Mouse (Mus musculus) hindbrain, embryonic 12.5 days (tissue): ENCODE data around the gene 2810021J22Rik. TPM values are rescaled to one million over a fixed set of nuclear protein-coding genes. Genes with fewer than 3 reads are reported as not detected.

Experiments
- ATAC-seq: fragments of 200-750 bp; cut with Nextera tagmentation; 2 replicates; pipeline ENCODE4 v1.8.0; 2017; ENCODE audit warnings: moderate TSS enrichment; ENCODE audit not compliant: low FRiP score
- H3K27ac ChIP-seq: fragments of 300-500 bp; sonication (generic); 2 replicates; pipeline ENCODE4 v1.5.1; 2016; ENCODE audit warnings: mild to moderate bottlenecking
- H3K27me3 ChIP-seq: fragments of 300-500 bp; sonication (generic); 2 replicates; pipeline ENCODE4 v1.6.1; 2016; ENCODE audit warnings: mild to moderate bottlenecking
- H3K36me3 ChIP-seq: fragments of 300-500 bp; sonication (generic); 2 replicates; pipeline ENCODE4 v1.6.1; 2016; ENCODE audit warnings: mild to moderate bottlenecking
- H3K4me1 ChIP-seq: fragments of 300-500 bp; sonication (generic); 2 replicates; pipeline ENCODE4 v1.6.1; 2016
- H3K4me2 ChIP-seq: fragments of 300-500 bp; sonication (generic); replicated peaks from 2 replicates; pipeline ENCODE4 v1.6.1; 2016; ENCODE audit warnings: mild to moderate bottlenecking
- H3K4me3 ChIP-seq: fragments of 300-500 bp; sonication (generic); 2 replicates; pipeline ENCODE4 v1.5.1; 2016; ENCODE audit warnings: mild to moderate bottlenecking
- H3K9ac ChIP-seq: fragments of 300-500 bp; sonication (generic); 2 replicates; pipeline ENCODE4 v1.6.1; 2016; ENCODE audit warnings: mild to moderate bottlenecking, moderate library complexity
- H3K9me3 ChIP-seq: fragments of 300-500 bp; sonication (generic); replicated peaks from 2 replicates; pipeline ENCODE4 v1.6.1; 2016; ENCODE audit warnings: mild to moderate bottlenecking
- WGBS: fragments of 180-500 bp; shearing (Covaris S2); methylation state at CpG from one replicate; pipeline ENCODE4 v1.1.7; 2016; 5-methylcytosine and 5-hydroxymethylcytosine counted together
- polyA plus RNA-seq: library from polyadenylated mRNA; unstranded; fragments of >200 nt; fragmentation: Nextera tagmentation; extraction: Ambion mirVana; gene quantifications from 2 replicates; pipeline ENCODE4 v1.2.1, GENCODE M21; 2016

2810021J22Rik gene
- polyA plus RNA-seq, 1 experiment from 2014 or later = 10.2 TPM

DNA sequence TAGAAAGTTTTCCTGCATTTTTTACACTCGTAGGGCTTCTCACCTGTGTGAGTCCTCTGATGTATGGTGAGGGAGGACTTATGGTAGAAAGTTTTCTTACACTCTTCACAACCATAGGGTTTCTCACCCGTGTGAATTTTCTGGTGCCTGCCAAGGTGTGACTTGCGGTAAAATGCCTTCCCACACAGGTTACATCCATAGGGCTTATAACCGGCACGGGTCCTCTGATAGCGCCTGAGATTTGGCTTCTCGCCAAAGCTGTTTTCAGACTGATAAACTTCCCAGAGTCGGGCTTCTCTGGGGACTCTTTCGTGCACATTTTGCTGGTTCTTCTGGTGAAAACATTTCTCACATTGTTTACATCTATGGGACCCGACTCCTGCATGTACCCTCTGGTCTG lies 23.5 kb downstream of the 2810021J22Rik start:
- WGBS = 95% methylated on average over 10 of the region's 10 CpGs
- ATAC-seq = no peak
- Histone ChIP-seq H3K36me3 (peaks cover 46% of the 10 kb centered on the region), H3K9ac (no peak overlapping the region), H3K27ac (no peak overlapping the region), H3K27me3 (no peaks in the 10 kb centered on the region), H3K4me1 (no peaks in the 10 kb centered on the region), H3K4me3 (no peak overlapping the region), H3K4me2 (no peak overlapping the region), H3K9me3 (no peaks in the 10 kb centered on the region)

DNA sequence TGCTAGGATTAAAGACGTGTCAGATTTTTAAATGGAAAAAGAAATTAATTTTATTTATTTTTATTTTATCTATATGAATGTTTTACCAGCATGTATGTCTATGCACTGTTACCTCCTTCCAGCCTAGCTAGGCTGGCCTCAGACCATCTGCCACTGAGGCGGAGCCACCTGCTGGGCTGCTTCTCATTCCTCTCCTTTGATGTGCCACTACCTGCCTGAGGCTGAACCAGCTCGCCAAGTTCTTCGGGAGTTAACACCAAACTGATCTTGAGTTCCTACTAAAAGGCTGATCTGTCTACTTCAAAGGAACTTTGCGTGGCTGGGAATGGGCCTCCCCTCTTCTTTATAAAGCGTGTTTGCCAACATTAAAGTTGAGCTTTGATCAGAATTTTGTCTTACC lies 27.4 kb downstream of the 2810021J22Rik start:
- 75% methylated on average over 6 of the region's 6 CpGs for WGBS
- Histone ChIP-seq H3K36me3 (peaks cover 68% of the 10 kb centered on the region), H3K9me3 (no peaks in the 10 kb centered on the region), H3K4me2 (no peak overlapping the region), H3K27ac (no peak overlapping the region), H3K4me1 (no peaks in the 10 kb centered on the region), H3K4me3 (no peak overlapping the region), H3K9ac (no peak overlapping the region), H3K27me3 (no peaks in the 10 kb centered on the region)
- no peak for ATAC-seq

DNA sequence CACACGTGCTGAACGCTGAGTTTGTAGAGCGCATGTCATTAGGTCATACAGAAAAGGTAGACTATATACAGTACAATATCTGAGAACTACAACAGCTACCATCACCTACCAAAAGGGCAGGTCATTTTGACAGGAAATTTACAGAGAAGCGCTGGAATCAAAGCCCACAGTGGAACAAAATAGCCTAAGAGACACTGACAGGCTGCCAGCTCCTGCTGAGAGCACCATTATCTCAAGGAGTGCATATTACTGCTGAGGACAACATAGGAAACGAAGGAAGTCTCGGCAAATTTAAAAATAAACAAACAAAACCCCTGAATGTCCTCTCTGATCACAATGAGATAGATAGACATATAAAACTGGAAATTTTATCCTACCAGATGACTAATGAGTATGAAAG lies 30.5 kb downstream of the 2810021J22Rik start:
- 89% methylated on average over 6 of the region's 6 CpGs for WGBS
- Histone ChIP-seq H3K4me3 (no peak overlapping the region), H3K9ac (no peak overlapping the region), H3K27me3 (no peaks in the 10 kb centered on the region), H3K27ac (no peak overlapping the region), H3K4me2 (no peak overlapping the region), H3K36me3 (peaks cover 57% of the 10 kb centered on the region), H3K4me1 (no peaks in the 10 kb centered on the region; the same call in 1 of the 2 replicates), H3K9me3 (no peaks in the 10 kb centered on the region)
- ATAC-seq = no peak

DNA sequence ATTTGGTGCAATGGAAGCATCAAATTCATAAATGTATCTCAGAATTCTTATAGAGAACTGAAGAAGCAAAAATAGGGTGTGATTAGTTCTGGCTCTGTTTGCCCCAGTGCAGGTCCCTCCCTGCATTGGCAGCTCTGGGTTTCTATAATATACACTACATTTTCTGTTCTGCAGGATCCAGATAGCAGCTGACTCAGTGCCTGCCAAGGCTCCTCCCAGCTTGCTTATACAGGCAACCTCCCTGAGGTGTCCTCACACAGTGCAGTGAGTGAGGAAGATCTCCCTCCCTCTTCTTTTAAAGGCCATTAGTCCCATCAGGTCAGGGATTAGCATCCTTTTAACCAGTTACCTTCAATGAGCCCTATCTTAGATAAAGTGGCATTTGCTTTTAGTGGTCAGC lies 34.1 kb downstream of the 2810021J22Rik start:
- no peak for ATAC-seq
- Histone ChIP-seq H3K27ac (no peak overlapping the region), H3K4me1 (peaks cover 8% of the 10 kb centered on the region), H3K4me3 (no peak overlapping the region), H3K4me2 (no peak overlapping the region), H3K9me3 (no peaks in the 10 kb centered on the region), H3K36me3 (peaks cover 35% of the 10 kb centered on the region), H3K27me3 (no peaks in the 10 kb centered on the region), H3K9ac (no peak overlapping the region)

DNA sequence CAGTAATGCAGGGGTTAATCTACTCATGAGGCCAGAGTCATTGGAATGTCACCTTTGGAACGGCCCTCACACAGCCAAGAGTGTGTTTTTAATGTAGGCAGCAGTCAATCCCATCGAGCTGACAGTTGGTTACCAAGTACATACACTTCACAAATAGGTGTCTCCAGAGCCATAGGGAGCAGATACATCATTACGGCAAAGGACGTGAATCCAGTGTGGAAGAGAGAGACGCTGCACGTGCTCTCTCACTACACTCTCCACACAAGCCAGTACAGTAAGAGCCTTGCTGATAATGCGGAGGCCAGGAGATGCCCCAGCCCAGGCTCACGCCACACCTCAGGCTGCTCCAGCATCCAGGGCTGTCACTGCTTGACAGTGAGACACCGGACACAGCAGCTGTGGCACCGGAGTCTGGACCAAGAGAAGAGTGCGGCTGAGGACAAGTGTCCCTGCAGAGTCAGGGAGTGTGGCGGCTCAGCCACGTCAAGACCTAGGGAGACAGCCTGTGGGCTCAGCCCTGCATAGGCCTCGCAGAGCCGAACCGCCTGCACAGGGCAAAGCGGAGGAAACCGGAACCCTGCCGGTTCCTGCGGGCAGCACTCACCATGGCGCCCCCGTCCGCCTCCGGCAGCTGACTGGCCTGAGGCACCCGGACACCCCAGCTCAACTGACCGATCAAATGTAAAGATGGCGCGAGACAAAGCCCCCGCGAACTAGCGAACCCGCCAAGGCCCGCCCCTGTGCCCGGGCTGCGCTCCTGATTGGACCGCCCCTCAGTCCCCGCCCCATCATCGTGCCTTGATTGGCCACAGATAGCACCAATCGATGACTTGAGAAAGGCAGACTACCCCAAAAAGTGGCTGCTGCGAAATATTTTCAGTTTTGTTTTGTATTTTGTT lies 36.7 kb downstream of the 2810021J22Rik start, which contains the start of gene Zfp39:
Zfp39 (minus strand) TSS at position 715 of the 899 bp plus-strand sequence.
- Histone ChIP-seq H3K9me3 (no peaks in the 10 kb centered on the region), H3K4me1 (peaks cover 8% of the 10 kb centered on the region), H3K4me2 (peak within 1 kb of the TSS; percentile 68), H3K4me3 (peak within 1 kb of the TSS; percentile 60), H3K36me3 (peaks cover 18% of the 10 kb centered on the region), H3K27ac (peak within 1 kb of the TSS; percentile 79), H3K9ac (peak within 1 kb of the TSS; percentile 72), H3K27me3 (no peaks in the 10 kb centered on the region)
- WGBS = under 1% methylated on average over 40 of the region's 40 CpGs
- ATAC-seq = peak; percentile 98

DNA sequence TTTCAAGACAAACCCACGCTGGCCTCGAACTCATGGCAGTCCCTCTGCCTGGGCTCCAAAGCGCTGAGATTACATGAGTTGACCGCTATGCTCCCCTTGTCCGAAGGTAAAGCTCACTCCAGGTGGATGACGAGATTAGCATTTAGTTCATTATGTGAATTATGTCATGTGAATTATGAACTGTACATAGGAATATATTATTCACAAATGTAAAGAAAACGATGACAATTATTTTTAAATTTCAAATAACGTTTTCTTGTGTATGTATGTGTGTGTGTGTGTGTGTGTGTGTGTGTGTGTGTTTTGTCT lies 37.3 kb downstream of the 2810021J22Rik start:
- no peak overlapping the region for H3K27ac ChIP-seq
- peak; percentile 46 for ATAC-seq
- peaks cover 16% of the 10 kb centered on the region for H3K36me3 ChIP-seq
- WGBS = 5% methylated on average over 8 of the region's 8 CpGs
- peaks cover 8% of the 10 kb centered on the region for H3K4me1 ChIP-seq
- no peak overlapping the region for H3K9ac ChIP-seq
- H3K4me3 ChIP-seq = peak overlapping the region; percentile 60
- no peaks in the 10 kb centered on the region for H3K9me3 ChIP-seq
- no peaks in the 10 kb centered on the region for H3K27me3 ChIP-seq
- H3K4me2 ChIP-seq = peak overlapping the region; percentile 68

DNA sequence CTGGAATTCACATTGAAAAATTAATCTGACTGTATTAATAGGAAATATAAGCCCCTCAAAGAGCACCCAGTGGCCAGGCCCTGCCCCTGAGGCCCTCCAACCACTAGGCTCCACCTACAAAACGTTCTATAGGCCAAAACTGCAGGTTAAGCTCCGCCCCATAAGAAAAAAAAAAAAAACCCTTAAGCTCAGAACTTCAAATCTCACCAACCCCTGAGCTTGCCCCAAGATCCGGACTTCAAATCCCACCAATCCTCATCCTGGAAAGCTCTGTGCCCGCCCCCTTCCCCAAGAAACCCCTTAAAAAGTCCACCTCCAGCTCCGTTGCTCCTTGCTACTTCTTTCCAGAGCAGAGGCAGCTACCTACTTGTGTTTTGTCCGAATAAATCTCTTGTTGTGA lies 37.8 kb downstream of the 2810021J22Rik start:
- H3K9me3 ChIP-seq = no peaks in the 10 kb centered on the region
- H3K4me1 ChIP-seq = peaks cover 8% of the 10 kb centered on the region
- no peak for ATAC-seq
- no peaks in the 10 kb centered on the region for H3K27me3 ChIP-seq
- no peak overlapping the region for H3K9ac ChIP-seq
- no peak overlapping the region for H3K27ac ChIP-seq
- peaks cover 16% of the 10 kb centered on the region for H3K36me3 ChIP-seq
- no peak overlapping the region for H3K4me2 ChIP-seq
- 33% methylated on average over 6 of the region's 6 CpGs for WGBS
- no peak overlapping the region for H3K4me3 ChIP-seq

DNA sequence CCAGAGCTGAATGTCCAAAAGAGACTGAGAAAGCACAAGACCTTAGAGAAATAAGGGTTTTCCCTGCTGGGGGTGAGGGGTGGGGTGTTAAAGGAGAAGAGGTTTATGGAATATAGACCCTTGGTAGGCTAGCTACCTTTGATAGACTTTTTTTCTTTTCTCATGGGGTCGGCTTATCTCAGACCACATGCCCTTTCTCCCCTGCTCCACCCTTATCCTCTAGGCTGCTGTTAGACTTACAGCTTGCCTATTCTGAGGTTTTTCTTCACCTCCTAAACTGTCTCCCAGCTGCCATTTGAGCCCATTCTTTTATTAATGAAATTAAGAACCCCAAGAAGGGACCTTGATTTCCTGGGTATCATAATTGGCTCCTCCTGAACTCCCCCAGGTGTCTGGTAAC lies 46.8 kb downstream of the 2810021J22Rik start:
- no peak overlapping the region for H3K9ac ChIP-seq
- H3K36me3 ChIP-seq = no peaks in the 10 kb centered on the region
- WGBS = 100% methylated on average over 1 of the region's 1 CpGs
- peaks cover 4% of the 10 kb centered on the region; the same call in 1 of the 2 replicates for H3K4me1 ChIP-seq
- no peak for ATAC-seq
- H3K4me2 ChIP-seq = no peak overlapping the region
- no peak overlapping the region for H3K4me3 ChIP-seq
- H3K27me3 ChIP-seq = no peaks in the 10 kb centered on the region
- H3K27ac ChIP-seq = no peak overlapping the region
- no peaks in the 10 kb centered on the region for H3K9me3 ChIP-seq

DNA sequence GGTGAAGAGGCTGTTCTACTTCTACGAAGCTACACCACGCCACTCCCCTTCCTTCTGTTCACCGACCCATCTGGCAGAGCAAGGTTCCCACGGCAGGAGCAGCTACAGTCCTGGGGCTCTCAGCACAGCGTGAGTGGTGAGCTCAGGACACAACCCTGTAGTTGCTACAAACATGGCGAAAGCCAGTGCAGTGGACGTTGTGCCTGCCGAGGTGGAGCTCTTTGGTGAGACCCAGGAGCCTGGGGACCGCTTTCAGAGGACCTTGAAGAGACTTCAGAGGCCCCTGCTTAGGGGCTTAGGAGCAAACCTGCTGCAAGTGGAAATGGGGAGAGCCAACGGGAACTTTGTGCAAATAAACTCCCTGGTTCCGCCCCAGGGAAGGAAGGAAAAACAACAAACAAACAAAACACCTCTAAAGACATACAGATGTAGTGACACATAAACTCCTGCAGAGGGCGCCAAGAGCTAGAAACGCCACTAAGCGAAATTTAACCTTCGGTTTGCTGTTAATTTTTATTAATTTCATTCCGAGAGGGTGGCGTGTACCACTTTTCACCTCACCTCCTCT lies 47.5 kb downstream of the 2810021J22Rik start:
- H3K9ac ChIP-seq = peak overlapping the region; percentile 33
- H3K9me3 ChIP-seq = no peaks in the 10 kb centered on the region
- 17% methylated on average over 17 of the region's 17 CpGs for whole genome bisulfite sequencing
- no peaks in the 10 kb centered on the region for H3K36me3 ChIP-seq
- peak overlapping the region; percentile 18 for H3K4me3 ChIP-seq
- 0 out of 2 replicates have a peak, but pooled peaks have one; percentile 35 for ATAC-seq
- H3K4me2 ChIP-seq = peak overlapping the region; percentile 47
- H3K27me3 ChIP-seq = no peaks in the 10 kb centered on the region
- no peak overlapping the region for H3K27ac ChIP-seq
- peaks cover 4% of the 10 kb centered on the region; the same call in 1 of the 2 replicates for H3K4me1 ChIP-seq

DNA sequence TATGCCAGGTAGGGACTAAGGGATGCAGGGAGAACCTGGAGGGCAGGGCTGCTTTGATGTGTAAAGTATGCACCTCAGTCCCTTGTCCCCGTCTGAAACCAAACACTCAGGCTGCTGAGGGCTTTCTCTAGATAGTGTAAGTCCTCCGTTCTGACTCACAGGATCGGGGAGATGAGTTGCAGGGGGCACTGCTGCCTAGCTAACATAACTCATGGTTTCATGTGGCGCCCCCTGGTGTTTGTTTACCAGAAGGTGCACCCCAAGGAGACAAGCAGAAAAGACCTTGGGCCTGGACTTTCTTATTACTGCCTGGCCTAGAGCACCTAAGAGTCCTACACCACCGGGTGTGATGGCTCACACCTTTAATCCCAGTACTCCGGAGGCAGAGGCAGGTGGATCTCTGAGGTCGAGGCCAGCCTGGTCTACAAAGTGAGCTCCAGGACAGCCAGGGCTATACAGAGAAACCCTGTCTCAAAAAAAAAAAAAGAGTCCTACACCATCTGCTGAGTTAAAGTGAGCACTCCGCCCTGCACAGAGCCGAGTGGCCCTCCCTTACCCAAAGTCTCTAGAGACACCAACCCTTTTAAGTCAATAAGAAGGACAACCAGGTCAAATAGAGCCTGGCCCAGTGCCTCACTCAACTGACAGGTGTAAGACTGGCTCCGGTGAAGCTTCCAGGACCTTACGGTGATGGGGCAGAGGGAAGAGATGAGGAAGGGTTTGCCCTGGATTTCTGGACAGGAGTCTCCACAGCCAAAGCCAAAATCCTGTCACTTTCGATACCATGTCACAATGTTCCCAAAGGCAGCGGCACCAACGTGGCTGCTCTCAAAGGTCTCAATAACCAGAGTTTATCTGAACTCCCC lies 50.1 kb downstream of the 2810021J22Rik start:
- ATAC-seq = no peak
- Histone ChIP-seq H3K36me3 (no peaks in the 10 kb centered on the region), H3K9ac (no peak overlapping the region), H3K4me2 (no peak overlapping the region), H3K27ac (no peak overlapping the region), H3K27me3 (no peaks in the 10 kb centered on the region), H3K9me3 (no peaks in the 10 kb centered on the region), H3K4me3 (no peak overlapping the region), H3K4me1 (peaks cover 4% of the 10 kb centered on the region; the same call in 1 of the 2 replicates)
- 56% methylated on average over 14 of the region's 14 CpGs for WGBS

DNA sequence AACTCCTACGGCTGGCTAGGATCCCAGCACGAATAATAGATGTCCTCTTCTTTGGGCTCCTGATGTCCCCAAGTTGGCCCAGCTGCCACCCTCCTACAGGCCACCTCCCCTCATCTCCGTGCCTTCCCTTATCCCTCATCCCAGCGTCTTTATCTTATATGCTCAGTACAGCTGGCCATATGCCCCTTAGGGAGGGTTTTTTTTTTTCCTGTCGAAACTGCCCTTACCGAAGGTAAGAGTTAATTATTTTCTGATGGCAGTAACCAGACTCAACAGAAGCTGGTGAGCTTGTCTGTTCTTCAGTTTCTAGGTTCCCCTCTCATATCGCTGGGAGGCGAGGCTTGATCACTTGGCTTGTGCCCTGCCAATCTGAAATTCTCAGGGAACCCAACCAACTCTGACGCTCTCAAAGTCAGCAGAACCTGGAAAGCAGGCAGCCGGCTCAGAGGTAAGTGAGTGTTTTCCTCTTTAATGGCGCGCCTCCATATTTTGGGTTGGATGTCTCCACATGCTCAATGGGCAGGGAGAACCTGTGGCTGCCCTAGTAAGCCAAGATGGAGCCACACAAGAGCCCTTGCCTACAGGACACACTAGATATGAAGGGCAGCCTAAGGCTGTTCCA lies 50.8 kb downstream of the 2810021J22Rik start, which contains the start of gene Btnl10:
Btnl10 (plus strand) TSS at position 164 of the 622 bp plus-strand sequence.
- Histone ChIP-seq H3K27ac (no peak within 1 kb of the TSS), H3K9me3 (no peaks in the 10 kb centered on the region), H3K4me1 (peaks cover 4% of the 10 kb centered on the region; the same call in 1 of the 2 replicates), H3K4me3 (no peak within 1 kb of the TSS), H3K4me2 (no peak within 1 kb of the TSS), H3K9ac (no peak within 1 kb of the TSS), H3K36me3 (no peaks in the 10 kb centered on the region), H3K27me3 (no peaks in the 10 kb centered on the region)
- 88% methylated on average over 12 of the region's 12 CpGs for WGBS
- no peak for ATAC-seq

DNA sequence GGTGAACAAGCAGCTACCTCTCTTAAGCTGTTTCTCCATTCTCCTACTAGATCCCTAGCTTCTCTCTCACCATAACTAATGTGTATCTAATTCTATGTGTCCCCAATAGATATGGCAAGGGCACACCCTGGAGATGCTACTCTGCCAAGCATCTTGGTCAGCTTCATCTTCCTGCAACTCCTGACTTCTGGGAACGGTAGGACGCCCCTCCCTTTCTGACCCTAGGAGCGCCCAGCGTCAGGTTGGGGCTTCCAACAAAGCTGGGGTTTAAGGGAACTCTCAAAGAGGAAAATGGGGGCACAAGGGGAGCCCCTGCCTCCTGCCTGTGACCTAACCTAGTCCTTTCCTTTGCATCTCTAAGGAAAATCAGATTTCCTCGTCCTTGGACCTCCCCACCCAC lies 51.7 kb downstream of the 2810021J22Rik start:
- H3K36me3 ChIP-seq = no peaks in the 10 kb centered on the region
- H3K27me3 ChIP-seq = no peaks in the 10 kb centered on the region
- no peak overlapping the region for H3K4me2 ChIP-seq
- WGBS = 79% methylated on average over 5 of the region's 5 CpGs
- peaks cover 4% of the 10 kb centered on the region; the same call in 1 of the 2 replicates for H3K4me1 ChIP-seq
- H3K9me3 ChIP-seq = no peaks in the 10 kb centered on the region
- H3K9ac ChIP-seq = no peak overlapping the region
- no peak for ATAC-seq
- no peak overlapping the region for H3K4me3 ChIP-seq
- no peak overlapping the region for H3K27ac ChIP-seq
